Comparison of ENCODE assay signal across 10 mouse cellular contexts in the genomic region with DNA sequence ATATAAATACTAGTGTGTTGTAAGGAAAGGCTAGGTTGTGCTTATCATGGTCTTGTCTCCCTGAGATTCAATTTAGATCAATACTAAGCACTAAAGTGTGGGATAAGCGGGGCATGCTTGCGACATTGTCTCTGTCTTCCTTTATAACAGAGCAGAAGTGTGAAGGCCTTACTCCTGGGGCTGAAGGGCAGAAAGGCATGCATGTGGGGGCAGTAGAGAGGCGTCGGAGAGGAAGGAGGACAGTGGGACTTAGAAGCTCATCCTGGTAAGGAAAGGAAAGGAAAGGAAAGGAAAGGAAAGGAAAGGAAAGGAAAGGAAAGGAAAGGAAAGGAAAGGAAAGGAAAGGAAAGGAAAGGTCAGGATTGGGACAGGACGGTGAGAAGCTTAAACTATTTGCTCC. TPM values are rescaled to one million over a fixed set of nuclear protein-coding genes. Genes with fewer than 3 reads are reported as not detected.
A peak's percentile ranks its signal among the peaks of the same experiment; 100 is the strongest.
DNase-seq lines count a peak whose midpoint lies in the region; ATAC-seq and TF ChIP-seq lines count a peak whose summit lies in the region.
"Had no signal": no experiment of that assay in that cellular context is flagged by ENCODE, and none has a peak within 500 bp of the region (broad histone marks: within the 10 kb centered on the region; RNA-seq: fewer than 3 reads in every experiment).

No protein-coding gene starts in this region.

- no peak overlapping the region for H3K4me3 ChIP-seq in kidney, adult 2 months (ENCODE audit: insufficient read depth, low read depth, low read length)
- no peak overlapping the region for H3K4me3 ChIP-seq in kidney, embryonic 16.5 days (ENCODE audit: low read length)
- no peak overlapping the region for H3K4me3 ChIP-seq in bone marrow, adult 2 months (replicated peaks; ENCODE audit: control insufficient read depth, low read depth, low read length)
- H3K4me3 ChIP-seq: heart, embryonic 13.5 days; limb, embryonic 13.5 days had no signal

- H3K9ac ChIP-seq in kidney, embryonic 16.5 days (replicated peaks; ENCODE audit: low read length): no peak overlapping the region
- H3K9ac ChIP-seq: limb, embryonic 13.5 days had no signal

- TF ChIP-seq POLR2A in kidney, adult 2 months (IDR thresholded peaks at IDR 0.05; ENCODE audit: low read depth, low read length): no peak
- no peak for TF ChIP-seq POLR2A in bone marrow, adult 2 months (IDR thresholded peaks at IDR 0.05; ENCODE audit: borderline replicate concordance, control insufficient read depth, low read depth, low read length)

- H3K27ac ChIP-seq in kidney, adult 2 months (ENCODE audit: insufficient read depth, low read depth, low read length): no peak overlapping the region
- no peak overlapping the region for H3K27ac ChIP-seq in kidney, embryonic 16.5 days (ENCODE audit: low read length)
- H3K27ac ChIP-seq in bone marrow, adult 2 months (ENCODE audit: control insufficient read depth, insufficient read depth, low read depth, low read length, poor library complexity): no peak overlapping the region
- H3K27ac ChIP-seq: heart, embryonic 13.5 days; limb, embryonic 13.5 days had no signal

- ATAC-seq in kidney, embryonic 16.5 days (ENCODE audit: low FRiP score, low TSS enrichment): no peak

- no peaks in the 10 kb centered on the region for H3K4me1 ChIP-seq in kidney, adult 2 months (ENCODE audit: control insufficient read depth, insufficient read depth, low read length)
- peaks cover 15% of the 10 kb centered on the region for H3K4me1 ChIP-seq in kidney, embryonic 16.5 days (ENCODE audit: insufficient read depth, low read length)
- H3K4me1 ChIP-seq in bone marrow, adult 2 months (ENCODE audit: control insufficient read depth, insufficient read depth, low read length): no peaks in the 10 kb centered on the region; the same call in 1 of the 2 replicates

- H3K27me3 ChIP-seq in kidney, adult 2 months (replicated peaks; ENCODE audit: control insufficient read depth, insufficient read depth, low read length): no peaks in the 10 kb centered on the region; the same call in 1 of the 2 replicates
- peaks cover 9% of the 10 kb centered on the region; the same call in 1 of the 2 replicates for H3K27me3 ChIP-seq in kidney, embryonic 16.5 days (ENCODE audit: insufficient read depth, low read length)

- WGBS in kidney, adult 2 months: 51% methylated on average over 5 of the region's 5 CpGs
- WGBS in kidney, embryonic 16.5 days: 22% methylated on average over 5 of the region's 5 CpGs
- 45% methylated on average over 5 of the region's 5 CpGs for WGBS in bone marrow, adult 2 months

- TF ChIP-seq CTCF in kidney, adult 2 months (conservative IDR thresholded peaks at IDR 0.05; ENCODE audit: insufficient read depth, insufficient read length, low read depth, low read length): peak; percentile 37; the same call in 1 of the 2 replicates
- TF ChIP-seq CTCF in bone marrow, adult 2 months (IDR thresholded peaks at IDR 0.05; ENCODE audit: control insufficient read depth, insufficient read depth, low read length): peak; percentile 37; the same call in 1 of the 2 replicates

- no peaks in the 10 kb centered on the region for H3K36me3 ChIP-seq in kidney, adult 2 months (ENCODE audit: control insufficient read depth, insufficient read depth, low read length)
- H3K36me3 ChIP-seq in kidney, embryonic 16.5 days (ENCODE audit: insufficient read depth, low read length): no peaks in the 10 kb centered on the region
- H3K36me3 ChIP-seq: heart, embryonic 13.5 days; limb, embryonic 13.5 days had no signal

- DNase-seq in kidney, adult 2 months: no peak
- DNase-seq in lung, postnatal 10 days: peak; percentile 32
- DNase-seq in lung, adult 18-20 months: no peak
- DNase-seq in embryo, embryonic 11 days: peak; percentile 37
- DNase-seq in urinary bladder, adult 2 months (ENCODE audit: low spot score): no peak
- DNase-seq: lung, postnatal 4 days had no signal

- H3K4me2 ChIP-seq in kidney, embryonic 16.5 days (replicated peaks; ENCODE audit: low read depth, low read length): no peak overlapping the region
- H3K4me2 ChIP-seq: heart, embryonic 13.5 days; limb, embryonic 13.5 days had no signal

- H3K9me3 ChIP-seq in kidney, embryonic 16.5 days (ENCODE audit: low read length): no peaks in the 10 kb centered on the region
- H3K9me3 ChIP-seq: heart, embryonic 13.5 days; limb, embryonic 13.5 days had no signal

RNA-seq across cellular contexts. Expression of gene Dnaic1, which starts 1.9 kb away (rescaled TPM):
- 0.83 and 0.92 TPM in 2 replicates for polyA plus RNA-seq in kidney, adult 2 months (2012; rRNA removed)
- 1.2 and 1.7 TPM in 2 replicates for polyA plus RNA-seq in kidney, embryonic 16.5 days (2015; fragmentation: Nextera tagmentation; extraction: Ambion mirVana)
- not detected in 2 replicates for polyA plus RNA-seq in bone marrow, adult 2 months (2011; ENCODE audit: insufficient read depth, insufficient read length, low replicate concordance, missing spikeins)
- polyA plus RNA-seq in urinary bladder, adult 2 months (2012; rRNA removed): 85.3 and 93.8 TPM in 2 replicates

RNA-seq across cellular contexts. Expression of gene Fam219a, which starts 2.2 kb away (rescaled TPM):
- polyA plus RNA-seq in kidney, adult 2 months (2012; rRNA removed): 16.4 and 18.4 TPM in 2 replicates
- 1.9 and 2.2 TPM in 2 replicates for polyA plus RNA-seq in kidney, embryonic 16.5 days (2015; fragmentation: Nextera tagmentation; extraction: Ambion mirVana)
- 6.9 and 17.8 TPM in 2 replicates for polyA plus RNA-seq in bone marrow, adult 2 months (2011; ENCODE audit: insufficient read depth, insufficient read length, low replicate concordance, missing spikeins)
- 20.9 and 21.3 TPM in 2 replicates for polyA plus RNA-seq in urinary bladder, adult 2 months (2012; rRNA removed)

RNA-seq across cellular contexts. Expression of gene 1110017D15Rik, which starts 54.4 kb away (rescaled TPM):
- 0.11 and 0.42 TPM in 2 replicates for polyA plus RNA-seq in kidney, adult 2 months (2012; rRNA removed)
- 0.37 and 0.57 TPM in 2 replicates for polyA plus RNA-seq in kidney, embryonic 16.5 days (2015; fragmentation: Nextera tagmentation; extraction: Ambion mirVana)
- polyA plus RNA-seq in bone marrow, adult 2 months (2011; ENCODE audit: insufficient read depth, insufficient read length, low replicate concordance, missing spikeins): not detected in 2 replicates
- polyA plus RNA-seq in urinary bladder, adult 2 months (2012; rRNA removed): 0.10 and 0.22 TPM in 2 replicates

Comparison
In these comparisons a context has a peak if more than half of its experiments do, and no peak if none do; other contexts are left out.
1. DNase-seq: peak in lung, postnatal 10 days (single experiment) and embryo, embryonic 11 days (single experiment); none in kidney, adult 2 months (single experiment), lung, adult 18-20 months (0 of 2) and urinary bladder, adult 2 months (single experiment).
2. RNA of gene Dnaic1, which starts 1.9 kb away (polyA plus RNA-seq): 85.3 to 93.8 TPM in urinary bladder, adult 2 months; 1.2 to 1.7 TPM in kidney, embryonic 16.5 days, 0.83 to 0.92 TPM in kidney, adult 2 months and not detected in bone marrow, adult 2 months; every median in the first group is over 10 times any median in the second.